Mouse (Mus musculus): ENCODE results near the gene Gsk3a.
"Not testable (repeated sequence)": the region's sequence is repeated elsewhere in the genome, so short reads cannot be mapped to it uniquely, and the experiment has no call there.

Gene Gsk3a

DNA sequence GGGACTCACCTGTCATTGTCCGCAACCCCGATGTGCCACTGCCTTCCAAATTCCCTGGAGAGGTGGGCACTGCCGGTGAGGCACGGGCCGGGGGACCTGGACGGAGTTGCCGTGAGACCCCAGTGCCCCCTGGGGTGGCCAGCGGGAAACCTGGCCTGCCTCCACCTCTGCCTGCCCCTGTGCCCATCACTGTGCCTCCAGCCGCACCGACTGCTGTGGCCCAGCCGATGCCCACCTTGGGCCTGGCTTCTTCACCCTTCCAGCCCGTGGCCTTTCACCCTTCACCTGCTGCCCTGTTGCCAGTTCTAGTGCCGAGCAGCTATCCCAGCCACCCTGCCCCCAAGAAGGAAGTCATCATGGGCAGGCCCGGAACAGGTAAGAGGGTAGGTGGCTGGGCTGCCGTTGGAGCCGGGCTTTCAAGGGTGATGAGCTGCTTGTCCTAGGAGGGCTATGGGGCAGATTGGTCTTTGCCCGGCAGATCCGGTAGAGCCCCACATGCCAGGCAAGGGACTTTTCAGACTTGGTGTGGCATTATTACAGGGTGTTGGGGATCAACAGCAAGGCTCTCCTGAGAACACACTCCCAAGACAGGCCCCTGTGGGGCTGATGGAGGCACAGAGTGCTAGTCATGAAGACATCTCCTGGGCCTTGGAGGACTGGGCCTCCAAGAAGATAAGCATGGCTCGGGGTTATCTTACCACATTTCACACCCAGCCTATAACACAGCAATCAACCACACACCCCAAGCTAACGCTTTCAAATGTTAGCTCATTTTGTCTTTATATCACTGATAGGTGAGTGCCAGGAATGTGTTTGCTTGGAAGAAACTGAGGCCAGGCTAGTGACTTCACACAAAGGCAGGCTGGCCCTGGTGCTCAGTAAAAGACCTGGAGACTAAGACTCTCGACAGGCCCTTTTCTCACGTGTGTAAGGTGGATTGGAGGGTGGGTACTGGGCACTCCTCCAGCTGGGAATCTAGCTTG lies 35.9 kb upstream of the Gsk3a start:
- peak in 1 of 2 experiments; percentile 3 for DNase-seq (ENCODE audit: low spot score in 2 of 2)

DNA sequence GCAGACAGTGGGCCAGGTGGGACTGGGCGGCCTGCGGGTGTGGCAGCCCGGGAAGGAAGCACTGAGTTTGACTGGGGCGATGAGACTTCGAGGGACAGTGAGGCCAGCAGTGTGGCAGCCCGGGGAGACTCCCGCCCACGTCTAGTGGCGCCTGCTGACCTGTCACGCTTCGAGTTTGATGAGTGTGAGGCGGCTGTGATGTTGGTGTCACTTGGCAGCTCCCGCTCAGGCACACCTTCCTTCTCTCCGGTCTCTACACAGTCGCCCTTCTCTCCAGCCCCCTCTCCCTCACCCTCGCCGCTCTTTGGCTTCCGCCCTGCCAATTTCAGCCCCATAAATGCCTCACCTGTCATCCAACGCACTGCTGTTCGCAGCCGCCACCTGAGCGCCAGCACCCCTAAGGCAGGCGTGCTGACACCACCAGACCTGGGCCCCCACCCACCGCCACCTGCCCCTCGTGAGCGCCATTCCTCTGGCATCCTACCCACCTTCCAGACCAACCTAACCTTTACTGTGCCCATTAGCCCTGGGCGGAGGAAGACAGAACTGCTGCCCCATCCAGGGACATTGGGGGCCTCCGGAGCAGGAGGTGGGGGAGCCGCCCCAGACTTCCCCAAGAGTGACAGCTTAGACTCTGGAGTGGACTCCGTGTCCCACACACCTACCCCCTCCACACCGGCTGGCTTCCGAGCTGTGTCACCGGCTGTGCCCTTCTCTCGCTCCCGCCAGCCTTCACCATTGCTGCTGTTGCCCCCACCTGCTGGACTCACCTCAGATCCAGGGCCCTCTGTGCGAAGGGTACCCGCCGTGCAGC lies 35.0 kb upstream of the Gsk3a start:
- DNase-seq (ENCODE audit: low spot score in 2 of 2) = peak in 1 of 2 experiments; percentile 3

DNA sequence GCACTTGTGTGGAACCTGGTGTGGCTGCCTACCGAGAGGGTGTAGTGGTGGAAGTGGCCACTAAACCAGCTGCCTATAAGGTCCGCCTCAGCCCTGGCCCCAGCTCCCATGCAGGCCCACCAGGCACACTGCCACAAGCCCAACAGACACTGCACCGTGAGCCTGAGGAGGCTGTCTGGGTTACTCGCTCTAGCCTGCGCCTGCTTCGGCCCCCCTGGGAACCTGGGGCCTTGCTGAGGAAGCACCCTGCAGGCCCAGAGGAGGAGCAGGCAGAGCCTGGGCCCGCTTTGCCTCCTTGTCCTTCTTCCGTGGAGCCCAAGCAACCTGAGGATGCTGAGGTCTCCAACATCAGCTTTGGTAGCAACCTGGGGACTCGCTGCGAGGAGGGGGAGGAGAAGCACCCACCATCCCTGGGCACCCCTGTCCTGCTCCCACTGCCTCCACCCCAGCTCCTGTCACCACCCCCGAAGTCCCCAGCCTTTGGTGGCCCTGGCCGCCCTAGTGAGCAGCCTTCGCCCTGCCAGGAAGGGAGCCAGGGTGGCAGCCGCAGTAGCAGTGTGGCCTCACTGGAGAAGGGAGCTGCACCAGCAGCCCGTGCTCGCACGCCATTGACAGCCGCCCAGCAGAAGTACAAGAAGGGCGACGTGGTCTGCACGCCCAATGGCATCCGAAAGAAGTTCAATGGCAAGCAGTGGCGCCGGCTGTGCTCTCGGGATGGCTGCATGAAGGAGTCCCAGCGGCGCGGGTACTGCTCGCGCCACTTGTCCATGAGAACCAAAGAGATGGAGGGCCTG lies 34.2 kb upstream of the Gsk3a start:
- DNase-seq (ENCODE audit: low spot score in 2 of 2) = no peak

DNA sequence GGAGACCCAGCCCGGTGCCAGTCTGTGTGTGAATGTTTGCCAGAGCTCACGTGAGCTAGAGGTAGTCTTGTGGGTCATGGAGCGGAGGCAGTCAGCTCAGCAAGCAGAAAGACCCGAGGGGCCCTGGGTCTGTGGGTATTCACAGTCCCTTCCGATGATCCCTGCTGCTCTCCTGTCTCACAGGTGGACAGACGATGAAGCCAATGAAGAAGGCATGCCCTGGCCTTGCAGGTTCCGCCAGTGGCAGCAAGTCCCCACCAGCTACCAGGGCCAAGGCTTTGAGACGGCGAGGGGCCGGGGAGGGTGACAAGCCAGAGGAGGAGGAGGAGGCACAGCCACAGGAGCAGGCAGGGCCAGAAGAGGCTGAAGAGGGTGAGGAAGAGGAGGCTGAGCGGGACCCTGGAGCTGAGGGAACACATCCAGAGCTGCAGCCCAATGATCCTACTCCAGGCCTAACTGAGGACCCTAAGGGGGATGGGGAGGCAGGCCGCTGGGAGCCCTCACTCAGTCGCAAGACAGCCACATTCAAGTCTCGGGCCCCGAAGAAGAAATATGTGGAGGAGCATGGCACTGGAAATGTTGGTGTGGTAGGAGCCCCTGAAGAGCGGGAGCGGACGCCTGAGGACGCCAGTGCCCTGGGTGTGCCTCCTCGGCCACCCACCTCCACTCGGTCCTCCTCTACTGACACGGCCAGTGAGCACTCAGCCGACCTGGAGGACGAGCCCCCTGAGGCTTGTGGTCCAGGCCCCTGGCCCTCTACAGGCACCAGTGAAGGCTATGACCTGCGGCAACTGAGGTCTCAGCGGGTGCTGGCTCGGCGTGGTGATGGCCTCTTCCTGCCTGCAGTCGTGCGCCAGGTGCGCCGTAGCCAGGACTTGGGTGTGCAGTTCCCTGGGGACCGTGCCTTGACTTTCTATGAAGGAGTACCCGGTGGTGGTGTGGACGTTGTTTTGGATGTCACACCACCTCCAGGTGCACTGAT lies 33.3 kb upstream of the Gsk3a start:
- DNase-seq (ENCODE audit: low spot score in 2 of 2) = peak in 1 of 2 experiments; percentile 7

DNA sequence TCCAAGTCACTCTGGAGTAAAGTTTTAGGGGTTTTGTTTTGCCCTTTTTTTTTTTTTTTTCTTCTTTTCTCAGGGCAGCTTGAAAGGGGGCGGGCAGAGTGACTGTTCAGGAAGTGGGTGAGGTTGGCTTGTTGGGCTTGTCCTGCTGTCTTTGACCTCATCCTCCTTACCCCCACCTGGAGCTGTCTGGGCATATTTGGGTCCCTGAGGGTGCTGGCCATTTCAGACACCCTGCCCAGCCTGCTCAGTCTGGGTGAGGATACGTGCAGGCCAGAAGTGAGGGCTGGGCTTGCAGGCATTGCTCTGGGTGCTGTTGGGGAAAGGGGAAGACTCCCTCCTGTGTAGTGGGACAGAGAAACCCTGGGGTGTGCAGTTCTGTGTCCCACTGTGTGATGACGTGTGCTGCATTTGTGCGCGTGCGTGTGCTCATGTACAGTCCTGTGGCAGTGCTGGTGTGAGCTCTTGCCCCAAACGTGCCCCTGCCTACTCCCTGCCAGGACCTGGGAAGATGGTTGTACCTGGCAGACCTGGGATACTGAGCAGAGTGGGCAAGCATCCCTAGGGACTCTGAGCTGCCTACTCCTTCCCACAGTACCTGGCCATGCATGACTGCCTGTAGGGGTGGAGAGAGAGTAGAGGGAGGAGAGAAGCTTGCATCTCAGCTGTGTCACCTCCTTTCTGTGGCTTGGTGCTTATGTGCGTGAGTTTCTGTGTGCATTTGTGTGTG lies 32.1 kb upstream of the Gsk3a start:
- DNase-seq (ENCODE audit: low spot score in 2 of 2) = peak in 1 of 2 experiments; percentile 9

DNA sequence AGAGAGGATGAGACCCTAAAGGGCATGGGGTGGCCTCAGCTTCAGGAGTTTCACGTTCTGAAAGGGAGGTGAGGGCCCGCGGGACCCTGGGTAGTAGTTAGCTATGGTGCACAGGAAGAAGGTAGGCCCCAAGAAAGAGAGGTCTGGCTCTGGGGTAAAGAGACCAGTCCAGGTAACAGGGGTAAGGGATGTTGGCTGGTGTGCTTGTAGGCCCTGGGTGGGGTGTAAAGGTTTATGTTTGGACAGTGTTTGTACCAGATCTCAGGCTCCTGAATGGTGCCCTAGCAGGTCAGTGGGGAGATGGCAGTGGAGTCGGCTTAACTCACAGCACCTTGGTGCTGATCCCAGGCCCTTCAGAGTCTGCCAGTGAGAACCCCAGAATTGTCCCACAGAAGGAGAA lies 31.4 kb upstream of the Gsk3a start:
- peak in 1 of 2 experiments; percentile 7 for DNase-seq (ENCODE audit: low spot score in 2 of 2)

DNA sequence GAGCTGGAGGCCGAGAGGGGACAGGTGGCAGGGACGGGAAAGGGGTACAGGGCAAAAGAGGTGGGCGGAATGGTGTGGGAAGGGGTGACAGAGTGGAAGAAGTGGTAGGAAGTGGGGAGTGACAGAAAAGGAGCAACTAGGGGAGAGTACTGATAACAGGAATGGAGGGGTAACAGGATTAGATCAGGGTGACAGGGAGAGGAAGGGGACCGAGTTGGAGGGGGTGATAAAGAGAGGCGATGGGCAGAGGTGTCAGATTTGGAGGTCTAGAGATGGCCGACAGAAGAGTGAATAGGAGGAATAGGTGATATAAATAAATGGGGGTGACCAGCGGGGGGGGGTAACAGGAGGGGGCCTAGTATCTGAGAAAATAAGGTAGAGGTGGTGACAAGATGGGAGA lies 30.9 kb upstream of the Gsk3a start:
- no peak for DNase-seq (ENCODE audit: low spot score in 2 of 2)

DNA sequence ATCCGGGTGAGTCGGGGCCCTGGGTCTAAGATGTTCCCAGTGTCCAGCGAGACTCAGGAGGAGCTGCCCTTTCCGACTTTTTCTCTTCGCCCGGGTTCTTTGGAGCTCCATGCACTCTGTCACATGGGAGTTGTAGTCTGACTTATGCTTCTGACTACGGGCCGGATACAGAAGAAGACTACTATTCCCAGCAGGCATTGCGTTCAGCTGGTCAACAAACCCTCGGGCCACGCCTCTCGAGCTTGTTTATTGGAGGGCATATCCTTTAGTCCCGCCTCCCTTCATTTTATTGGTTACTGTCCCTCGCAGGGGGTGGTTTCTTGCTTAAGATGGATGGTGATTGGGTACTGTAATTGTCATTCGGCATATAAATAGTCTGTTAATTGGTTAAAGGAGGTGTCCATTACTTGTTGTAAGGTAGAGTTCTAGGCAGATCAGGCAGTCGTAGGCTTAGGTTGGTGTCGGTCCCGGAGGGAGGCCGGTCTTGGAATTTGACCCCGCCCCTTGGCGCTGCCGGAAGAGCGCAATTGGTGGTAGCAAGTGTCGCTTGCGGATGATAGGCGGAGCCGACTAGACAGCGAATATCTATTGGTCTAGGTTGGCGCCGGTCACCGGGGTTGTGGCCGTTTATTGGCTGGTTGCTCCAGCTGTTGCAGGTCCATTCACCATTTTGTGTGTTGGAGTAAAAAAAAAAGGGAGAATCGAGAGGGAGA lies 30.3 kb upstream of the Gsk3a start:
- peak; percentile 94 to 95 for DNase-seq (ENCODE audit: low spot score in 2 of 2)

DNA sequence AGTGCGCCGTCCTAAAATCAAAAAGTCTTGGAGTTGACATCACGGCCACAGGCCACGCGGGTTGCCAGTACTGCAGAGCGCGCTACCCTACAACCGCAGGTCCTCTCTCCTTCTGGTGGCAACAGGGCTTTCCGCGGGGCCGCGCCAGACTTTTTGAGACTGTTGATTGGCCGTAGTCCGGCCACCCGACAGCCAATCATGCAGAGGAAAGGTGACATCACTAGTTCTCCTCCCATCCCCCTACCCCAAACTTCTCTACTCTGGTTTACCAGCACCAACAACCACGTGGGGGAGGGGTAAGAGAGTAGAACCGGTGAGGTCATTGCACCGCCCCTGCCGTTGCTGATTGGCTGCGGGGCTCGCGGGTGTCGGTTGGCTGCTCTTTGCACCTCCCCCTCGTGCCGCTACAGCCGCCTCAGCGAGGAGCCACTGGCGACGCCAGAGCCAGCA lies 29.7 kb upstream of the Gsk3a start, which contains the start of gene Cic:
Cic (plus strand) TSS at position 404 of the 450 bp plus-strand sequence.
- peak; percentile 89 to 94 for DNase-seq (ENCODE audit: low spot score in 2 of 2)

DNA sequence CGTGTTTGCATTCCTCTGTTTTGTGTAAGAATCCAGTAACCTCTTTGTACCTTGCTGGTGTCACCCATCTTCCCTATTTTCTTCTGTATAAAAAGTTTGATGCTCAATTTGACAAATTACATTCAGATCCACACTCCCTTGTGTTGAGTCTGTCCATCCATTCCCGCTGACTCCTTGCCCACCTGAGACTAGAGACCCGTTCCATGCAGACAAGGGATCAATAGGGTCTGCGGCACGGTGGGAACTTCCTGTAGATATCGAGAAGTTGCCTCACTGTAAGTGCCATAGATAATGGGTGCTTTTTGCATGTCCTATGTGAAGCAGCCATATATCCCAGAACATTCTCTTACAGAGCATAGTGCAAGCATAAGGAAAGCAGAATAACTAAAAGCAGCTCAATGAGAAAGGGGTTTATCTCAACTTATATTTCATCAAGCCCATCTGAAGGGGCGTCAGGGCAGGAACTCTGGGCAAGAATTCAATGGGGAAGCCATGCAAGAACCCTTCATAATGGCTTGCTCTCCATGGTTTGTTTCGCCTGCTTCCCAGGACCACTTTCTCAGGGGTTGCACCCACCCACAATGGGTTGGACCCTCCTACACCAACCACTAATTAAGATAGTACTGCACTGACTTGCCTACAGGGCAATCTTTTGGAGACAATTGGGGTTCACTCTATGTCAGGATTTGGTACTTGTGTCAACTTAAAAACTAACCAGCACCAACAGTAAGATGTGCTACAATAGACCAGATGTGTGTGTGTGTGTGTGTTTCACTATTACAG lies 28.7 kb upstream of the Gsk3a start:
- DNase-seq (ENCODE audit: low spot score in 2 of 2) = no peak

DNA sequence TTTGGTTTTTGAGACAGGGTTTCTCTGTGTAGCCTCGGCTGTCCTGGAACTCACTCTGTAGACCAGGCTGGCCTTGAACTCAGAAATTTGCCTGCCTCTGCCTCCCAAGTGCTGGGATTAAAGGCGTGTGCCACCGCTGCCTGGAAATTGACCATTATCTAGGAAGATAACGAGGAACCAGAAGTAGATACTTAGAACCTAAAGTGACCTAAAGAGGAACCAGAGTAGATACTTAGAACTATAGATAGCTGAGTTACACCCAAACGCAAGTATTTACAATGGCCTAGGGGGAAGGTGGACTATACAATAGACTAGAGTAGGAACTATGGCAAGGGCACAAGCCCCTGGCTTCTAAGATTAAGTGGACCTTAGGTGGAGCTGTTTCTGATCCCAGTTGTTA lies 28.1 kb upstream of the Gsk3a start:
- not testable (repeated sequence) for DNase-seq (ENCODE audit: low spot score in 2 of 2)

DNA sequence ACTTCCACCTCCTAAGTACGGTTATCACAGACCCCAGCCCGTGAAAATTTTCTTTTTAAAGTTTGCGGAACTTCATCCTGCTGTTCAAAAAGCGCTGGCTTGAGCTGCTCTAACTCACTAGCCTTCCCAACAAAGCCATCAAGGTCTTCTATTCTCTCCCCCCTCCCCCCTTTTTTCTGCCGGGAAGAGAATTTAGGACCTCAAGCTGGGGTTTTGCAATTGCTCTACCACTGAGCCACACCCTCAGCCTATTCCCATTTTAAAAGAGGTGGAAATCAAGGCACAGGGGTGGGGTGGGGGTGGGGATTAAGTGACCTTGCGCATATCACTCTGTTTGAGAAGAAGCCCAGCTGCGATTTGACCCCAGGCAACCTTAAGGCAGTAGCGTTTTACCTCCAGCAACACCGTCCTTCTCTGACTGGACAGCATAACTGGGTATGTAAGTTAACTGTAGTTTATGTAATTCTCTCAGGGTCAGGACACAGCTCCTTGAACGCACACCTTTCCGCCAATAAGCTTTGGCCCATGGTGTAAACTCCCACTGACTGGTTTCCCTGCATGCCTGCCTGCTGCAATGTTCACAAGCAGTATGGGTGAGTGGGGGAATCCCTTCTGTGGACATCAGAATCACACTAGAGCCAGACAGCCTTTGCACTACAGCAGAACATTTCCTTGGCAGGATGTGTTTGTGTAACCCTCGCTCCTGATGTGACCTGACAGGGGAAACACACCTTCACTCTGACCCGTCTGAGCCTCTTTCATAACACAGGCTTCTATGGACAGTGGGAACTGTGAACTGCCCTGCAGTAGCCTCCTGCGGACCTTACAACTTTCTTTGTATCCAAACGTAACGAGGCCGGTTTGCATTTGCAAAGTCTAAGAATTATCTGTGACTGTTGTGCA lies 26.6 kb upstream of the Gsk3a start:
- DNase-seq (ENCODE audit: low spot score in 2 of 2) = no peak

DNA sequence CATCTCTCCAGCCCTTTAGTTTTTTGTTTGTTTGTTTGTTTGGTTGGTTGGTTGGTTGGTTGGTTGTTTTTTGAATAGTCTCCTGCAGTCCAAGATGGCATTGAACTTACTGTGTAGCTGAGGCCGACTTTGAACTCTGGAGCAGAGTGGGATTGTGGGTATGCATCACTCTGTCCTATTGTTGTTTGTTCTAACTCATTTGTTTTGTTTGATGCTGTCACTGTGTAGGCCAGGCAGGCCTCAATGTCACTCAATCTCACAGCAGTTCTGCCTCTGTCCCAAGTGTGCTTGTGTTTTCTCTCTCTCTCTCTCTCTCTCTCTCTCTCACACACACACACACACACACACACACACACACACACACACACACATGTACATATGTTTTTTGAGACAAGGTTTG lies 24.2 kb upstream of the Gsk3a start:
- DNase-seq (ENCODE audit: low spot score in 2 of 2) = no peak

DNA sequence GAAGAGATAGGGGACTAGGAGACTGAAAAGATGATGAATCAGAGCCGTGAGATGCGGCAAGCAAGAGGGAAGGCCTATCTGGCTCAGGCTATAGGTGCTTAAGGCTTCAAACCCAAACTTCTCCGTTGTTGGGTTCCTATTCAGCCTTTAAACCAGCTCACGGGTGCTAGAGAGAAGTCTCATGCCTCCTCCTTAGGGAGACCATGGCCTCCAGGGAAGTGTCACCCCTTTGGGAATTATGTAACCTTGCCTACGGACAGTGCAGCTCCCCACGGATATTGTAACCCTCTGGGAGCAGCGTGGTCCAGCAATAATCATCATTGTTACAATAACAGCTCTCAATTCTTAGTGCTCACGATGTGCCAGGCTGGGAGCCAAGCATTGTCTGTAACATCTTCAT lies 14.2 kb upstream of the Gsk3a start:
- DNase-seq (ENCODE audit: low spot score in 2 of 2) = no peak

DNA sequence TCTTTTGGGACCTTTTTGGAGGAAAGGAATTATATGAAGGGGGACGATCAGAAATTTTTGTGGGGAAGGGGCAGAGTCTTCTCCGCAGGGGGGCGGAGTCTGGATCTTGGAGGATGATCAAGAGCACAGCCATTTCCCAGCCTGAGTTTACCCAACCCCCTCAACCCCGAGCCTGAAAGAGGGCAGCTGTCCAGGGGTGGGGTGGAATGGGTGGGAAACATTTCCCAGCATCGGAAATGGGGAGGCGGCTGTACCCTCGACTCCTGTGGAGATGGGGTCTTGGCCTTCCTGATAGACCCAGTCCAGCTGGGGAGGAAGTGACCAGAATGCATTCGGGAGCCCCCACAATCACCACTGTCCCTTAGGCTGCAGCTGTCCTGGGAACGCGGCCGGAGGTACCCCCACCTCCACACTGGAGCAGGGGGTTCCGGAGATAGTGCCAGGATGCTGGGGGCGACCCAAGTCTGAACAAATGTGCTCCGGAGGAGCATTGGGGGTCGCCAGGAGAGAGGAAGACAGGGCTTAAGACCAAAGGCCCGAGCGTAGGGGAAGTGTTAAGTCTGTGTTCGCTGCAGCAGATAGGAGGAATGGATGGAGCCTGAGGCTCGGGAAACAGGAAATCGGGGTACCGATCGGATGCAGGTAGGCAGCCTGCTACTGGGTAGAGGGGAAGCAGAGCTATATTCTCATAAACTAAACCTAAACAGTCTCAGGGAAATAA lies 13.6 kb upstream of the Gsk3a start:
- no peak for DNase-seq (ENCODE audit: low spot score in 2 of 2)

DNA sequence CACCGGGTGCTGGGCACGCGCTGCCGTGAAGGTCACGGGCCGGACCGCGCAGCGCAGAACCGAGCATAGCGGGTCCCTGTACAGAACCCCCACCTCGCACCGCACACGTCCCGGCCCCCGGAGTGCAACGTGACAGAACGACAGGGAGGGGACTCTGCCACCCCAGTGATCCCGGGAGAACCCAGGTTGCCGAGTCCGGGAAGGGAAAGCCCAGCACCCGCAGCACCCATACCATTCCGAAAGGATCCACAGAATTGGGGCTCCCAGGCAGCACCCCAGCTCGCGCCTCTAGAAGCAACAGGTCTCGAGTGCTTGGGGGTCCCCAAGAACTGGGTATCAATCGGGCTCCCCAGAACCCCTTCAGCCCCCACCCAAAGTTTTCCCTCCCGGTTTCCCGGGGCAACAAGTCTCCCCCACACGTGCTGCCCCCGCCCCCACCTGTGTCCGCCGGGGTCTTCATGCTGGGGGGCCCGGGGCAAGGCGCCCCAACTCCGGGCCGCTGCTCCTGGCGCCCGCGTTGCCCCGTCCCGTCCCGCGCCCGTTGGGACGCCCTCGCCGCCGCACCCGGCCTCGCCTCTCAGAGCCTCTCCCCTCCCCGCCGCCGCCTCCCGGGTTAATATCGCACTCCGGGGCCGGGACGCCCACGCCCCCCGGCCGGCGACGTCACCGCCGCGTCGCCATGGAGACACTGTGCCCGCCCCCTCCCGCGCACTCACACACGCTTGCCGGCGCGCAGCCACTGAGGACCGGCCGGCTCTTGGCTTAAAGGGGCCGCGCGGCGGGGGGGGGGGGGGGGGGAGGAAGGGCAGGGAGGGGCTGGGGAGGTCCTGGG lies 12.7 kb upstream of the Gsk3a start, which contains the start of gene Erf:
Erf (minus strand) TSS at position 621 of the 832 bp plus-strand sequence.
- DNase-seq (ENCODE audit: low spot score in 2 of 2) = peak; percentile 94 to 95

All from spleen, postnatal 14 days (tissue).